Mouse (Mus musculus): ENCODE measurements at regions not wholly inside any gene's neighbourhood (a gene's known extent, or its start where the extent isn't known, plus 50 kb on each side); places are given as distances from the start of the nearest gene placed in this dataset.

- TF ChIP-seq HCFC1 (IDR thresholded peaks at IDR 0.05; ENCODE audit: low read depth, low read length) (no peak), CTCF (conservative IDR thresholded peaks at IDR 0.05 in 1 of 2, IDR thresholded peaks at IDR 0.05 in 1 of 2; ENCODE audit: low read depth in 2 of 2, low read length in 2 of 2) (no peak), ZKSCAN1 (IDR thresholded peaks at IDR 0.05; ENCODE audit: borderline replicate concordance, low read depth, low read length) (no peak), EP300 (IDR thresholded peaks at IDR 0.05; ENCODE audit: low read length) (no peak), TBP (conservative IDR thresholded peaks at IDR 0.05; ENCODE audit: low read depth, low read length) (no peak), ZNF384 (IDR thresholded peaks at IDR 0.05; ENCODE audit: low read depth, low read length) (no peak), NRF1 (IDR thresholded peaks at IDR 0.05; ENCODE audit: low read depth, low read length) (no peak), TCF12 (IDR thresholded peaks at IDR 0.05; ENCODE audit: low read depth, low read length) (no peak), POLR2A (IDR thresholded peaks at IDR 0.05; ENCODE audit: low read depth, low read length) (no peak), ELF1 (IDR thresholded peaks at IDR 0.05; ENCODE audit: low read depth, low read length) (no peak), RCOR1 (conservative IDR thresholded peaks at IDR 0.05; ENCODE audit: low read depth, low read length) (no peak)
Measured at GRCm38 (mm10) chr8:39902251-39902650, 772.6 kb upstream of the Adam24 start.

Data from CH12.LX (cell line).